Mouse (Mus musculus) kidney, embryonic 14.5 days (tissue): ENCODE results near the gene Cald1. TPM values are rescaled to one million over a fixed set of nuclear protein-coding genes. Genes with fewer than 3 reads are reported as not detected.

Experiments
- ATAC-seq: fragments of 200-750 bp; cut with Nextera tagmentation; 2 replicates; pipeline ENCODE4 v1.8.0; 2017; ENCODE audit warnings: moderate number of reproducible peaks, mild to moderate bottlenecking, moderate TSS enrichment, moderate library complexity; ENCODE audit not compliant: low FRiP score, low TSS enrichment
- H3K27ac ChIP-seq: fragments of 300-500 bp; sonication (generic); 2 replicates; pipeline ENCODE4 v1.5.1; 2014; ENCODE audit warnings: low read depth, mild to moderate bottlenecking, low read length, moderate library complexity, mixed read lengths
- H3K27me3 ChIP-seq: fragments of 300-500 bp; sonication (generic); 2 replicates; pipeline ENCODE4 v1.6.1; 2014; ENCODE audit warnings: mild to moderate bottlenecking, low read length; ENCODE audit not compliant: control insufficient read depth, insufficient read depth
- H3K36me3 ChIP-seq: fragments of 300-500 bp; sonication (generic); 2 replicates; pipeline ENCODE4 v1.6.1; 2014; ENCODE audit warnings: low read length, mixed read lengths; ENCODE audit not compliant: control insufficient read depth, insufficient read depth
- H3K4me1 ChIP-seq: fragments of 300-500 bp; sonication (generic); 2 replicates; pipeline ENCODE4 v1.6.1; 2014; ENCODE audit warnings: low read length, mixed read lengths; ENCODE audit not compliant: control insufficient read depth, insufficient read depth
- H3K4me2 ChIP-seq: fragments of 300-500 bp; sonication (generic); replicated peaks from 2 replicates; pipeline ENCODE4 v1.6.1; 2014; ENCODE audit warnings: low read depth, mild to moderate bottlenecking, low read length
- H3K4me3 ChIP-seq: fragments of 300-500 bp; sonication (generic); 2 replicates; pipeline ENCODE4 v1.5.1; 2014; ENCODE audit warnings: mild to moderate bottlenecking, low read length
- H3K9ac ChIP-seq: fragments of 300-500 bp; sonication (generic); 2 replicates; pipeline ENCODE4 v1.6.1; 2014; ENCODE audit warnings: low read depth, mild to moderate bottlenecking, low read length, moderate library complexity
- H3K9me3 ChIP-seq: fragments of 300-500 bp; sonication (generic); 2 replicates; pipeline ENCODE4 v1.6.1; 2016; ENCODE audit warnings: low read length; ENCODE audit not compliant: control insufficient read depth
- WGBS: fragments of 180-500 bp; shearing (Covaris S2); extraction: QIAGEN DNeasy Blood & Tissue Kit; methylation state at CpG from one replicate; pipeline ENCODE4 v1.1.7; 2014; 5-methylcytosine and 5-hydroxymethylcytosine counted together
- polyA plus RNA-seq: library from polyadenylated mRNA; unstranded; fragments of >200 nt; fragmentation: Nextera tagmentation; extraction: Ambion mirVana; gene quantifications from 2 replicates; pipeline ENCODE4 v1.2.1, GENCODE M21; 2014

Gene Cald1
- polyA plus RNA-seq, result 165 and 193 TPM in 2 replicates

DNA sequence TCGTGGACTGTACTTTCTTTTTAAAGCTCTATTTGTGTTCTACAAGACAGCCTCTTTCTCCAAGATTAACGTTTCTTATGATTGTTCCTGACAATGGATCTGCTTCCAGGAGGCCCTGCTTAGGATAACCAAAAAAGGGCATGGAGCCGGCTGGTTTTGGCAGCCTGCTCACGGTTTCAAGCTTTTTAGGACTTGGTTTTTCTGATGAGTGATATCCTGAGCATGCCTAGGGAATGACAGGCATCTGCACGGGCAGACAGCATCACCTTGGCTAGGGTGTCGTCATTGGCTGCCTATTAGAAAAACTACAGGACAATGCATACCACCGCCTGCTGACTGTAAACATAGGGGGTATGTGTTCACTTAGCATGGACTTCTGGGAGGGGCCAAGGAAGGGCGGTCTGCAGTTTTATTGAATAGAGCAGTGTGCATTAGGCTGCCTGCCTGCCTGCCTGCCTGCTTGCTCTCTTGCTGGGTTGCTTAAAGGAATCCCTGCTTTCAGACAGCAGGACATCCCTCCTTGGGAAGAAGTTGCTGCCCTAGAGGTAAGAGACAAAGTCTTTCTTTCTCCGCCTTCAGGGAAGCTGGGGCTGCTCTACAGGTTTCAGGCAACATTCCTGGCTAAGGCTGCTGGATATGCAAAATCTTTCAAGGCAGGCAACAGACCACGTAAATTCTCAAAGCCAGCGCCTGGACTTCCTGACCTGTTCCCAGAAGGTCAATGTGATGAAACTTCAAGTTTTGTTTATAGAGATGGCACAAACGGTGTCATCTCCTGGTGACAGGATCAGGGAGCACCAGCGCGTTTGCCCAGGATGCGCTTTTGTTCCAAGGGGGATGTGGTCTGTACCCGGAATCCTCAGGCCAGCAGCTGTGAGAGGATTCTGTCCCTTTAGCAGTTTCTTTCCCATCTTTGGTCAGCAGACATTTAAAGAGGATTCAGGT, at the start of gene Cald1:
Gene Cald1 (plus strand): TSS at position 380 of the 945 bp plus-strand sequence.
- Histone ChIP-seq H3K9me3 (no peaks in the 10 kb centered on the region), H3K9ac (peak within 1 kb of the TSS; percentile 61), H3K27me3 (no peaks in the 10 kb centered on the region), H3K36me3 (no peaks in the 10 kb centered on the region), H3K4me1 (0 out of 2 replicates have a peak, but pooled peaks cover under 1% of the 10 kb centered on the region), H3K4me2 (peak within 1 kb of the TSS; percentile 43), H3K4me3 (peak within 1 kb of the TSS; percentile 43), H3K27ac (peak within 1 kb of the TSS; percentile 63; the same call in 1 of the 2 replicates)
- peak; percentile 89 for ATAC-seq
- 9% methylated on average over 16 of the region's 16 CpGs for WGBS

DNA sequence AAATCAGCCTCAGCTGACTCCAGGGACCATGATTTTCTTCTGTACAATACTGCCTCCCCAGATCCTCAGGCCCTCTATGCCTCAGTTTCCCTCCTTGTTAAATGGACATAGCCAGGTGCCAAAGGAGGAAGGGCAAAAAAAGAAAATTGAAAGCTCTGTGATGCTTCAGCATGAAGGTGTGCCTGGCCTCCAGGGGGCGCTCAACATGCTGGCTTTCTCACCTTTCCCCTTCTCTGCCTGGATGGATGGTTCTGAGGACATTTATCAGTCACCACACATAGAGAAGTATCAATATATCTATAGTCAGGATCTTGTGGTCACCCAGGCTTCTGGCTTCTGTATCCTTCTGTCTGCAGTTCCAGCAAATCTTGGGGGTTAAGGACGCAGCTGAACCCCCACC, 49.3 kb upstream of the Cald1 start:
- Histone ChIP-seq H3K9ac (no peak overlapping the region), H3K4me2 (no peak overlapping the region), H3K27me3 (no peaks in the 10 kb centered on the region), H3K27ac (no peak overlapping the region), H3K9me3 (no peaks in the 10 kb centered on the region), H3K36me3 (no peaks in the 10 kb centered on the region), H3K4me1 (peaks cover 1% of the 10 kb centered on the region; the same call in 1 of the 2 replicates), H3K4me3 (no peak overlapping the region)
- WGBS, result 46% methylated on average over 2 of the region's 2 CpGs
- ATAC-seq, result no peak

DNA sequence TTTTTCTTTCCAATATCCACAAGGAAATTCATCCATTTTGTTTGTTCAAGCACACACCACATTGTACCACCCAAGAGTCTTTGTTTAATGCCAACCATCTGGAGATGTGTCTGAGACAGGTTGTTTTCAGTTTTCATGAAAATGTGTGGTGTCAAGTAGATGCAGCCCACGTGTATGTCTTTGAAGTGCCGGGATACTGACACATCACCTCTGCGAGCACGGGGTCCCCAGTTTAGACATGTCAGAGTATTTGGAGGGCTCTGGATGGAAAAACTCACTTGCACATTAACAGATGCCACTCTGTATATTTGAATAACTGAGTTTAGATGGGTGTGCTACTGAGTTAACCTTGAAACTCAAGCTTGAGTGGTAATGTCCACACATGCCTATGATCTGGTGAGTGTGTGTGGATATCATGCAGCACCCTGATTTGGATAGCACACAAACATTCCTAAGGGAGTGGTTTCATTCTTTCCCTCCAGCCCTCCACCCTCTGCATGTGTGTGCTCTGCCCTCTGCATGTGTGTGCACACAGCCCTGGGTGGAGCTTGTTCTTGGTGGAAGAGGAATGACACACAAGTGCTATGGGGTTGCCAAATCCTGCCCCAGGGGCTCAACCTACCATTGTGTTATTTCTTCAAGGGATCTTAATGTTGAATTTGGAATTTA, 45.7 kb upstream of the Cald1 start:
- H3K27me3 ChIP-seq, result no peaks in the 10 kb centered on the region
- no peak overlapping the region for H3K4me2 ChIP-seq
- no peak overlapping the region for H3K4me3 ChIP-seq
- H3K36me3 ChIP-seq, result no peaks in the 10 kb centered on the region
- no peaks in the 10 kb centered on the region for H3K9me3 ChIP-seq
- WGBS, result 78% methylated on average over 4 of the region's 4 CpGs
- no peak for ATAC-seq
- H3K4me1 ChIP-seq, result no peaks in the 10 kb centered on the region
- no peak overlapping the region for H3K27ac ChIP-seq
- H3K9ac ChIP-seq, result no peak overlapping the region

DNA sequence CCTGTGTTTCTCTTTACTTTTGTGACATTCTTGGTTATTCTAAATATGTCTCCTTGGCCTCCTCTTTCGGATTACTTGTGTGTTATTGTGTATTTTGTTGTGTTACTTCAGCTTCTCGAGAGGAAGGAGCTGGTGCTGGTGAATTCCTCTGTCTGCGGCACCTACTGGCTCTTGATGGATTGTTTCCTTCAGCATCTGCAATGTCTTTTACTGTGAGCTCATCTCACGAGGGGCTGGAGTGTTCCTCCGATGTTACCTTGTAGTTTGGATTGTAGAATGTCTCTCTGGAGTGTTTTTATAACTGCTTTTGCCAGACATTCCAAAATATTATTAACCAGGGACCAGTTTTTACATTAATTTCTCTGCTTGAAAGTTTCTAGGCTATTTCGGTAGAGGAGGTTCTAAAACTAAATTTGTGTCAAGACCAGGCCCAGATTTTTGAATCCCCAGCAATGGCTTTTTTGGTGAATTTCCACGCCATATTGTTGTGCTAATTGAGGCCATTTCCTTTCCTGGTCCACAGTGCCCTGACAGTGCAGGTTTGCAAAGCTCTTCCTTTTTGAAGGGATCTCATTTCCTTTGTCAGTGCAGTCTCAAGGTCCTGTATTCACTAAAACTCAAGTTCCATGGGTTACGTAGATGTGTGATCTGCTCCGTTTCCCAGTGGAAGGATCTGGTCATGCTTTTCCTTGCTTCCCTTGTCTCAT, 43.9 kb upstream of the Cald1 start:
- H3K9ac ChIP-seq, result no peak overlapping the region
- H3K4me3 ChIP-seq, result no peak overlapping the region
- no peak overlapping the region for H3K4me2 ChIP-seq
- 0 out of 2 replicates have a peak, but pooled peaks cover 2% of the 10 kb centered on the region for H3K4me1 ChIP-seq
- H3K9me3 ChIP-seq, result no peaks in the 10 kb centered on the region
- WGBS, result 67% methylated on average over 9 of the region's 9 CpGs
- no peak overlapping the region for H3K27ac ChIP-seq
- no peak for ATAC-seq
- H3K36me3 ChIP-seq, result no peaks in the 10 kb centered on the region
- no peaks in the 10 kb centered on the region for H3K27me3 ChIP-seq

DNA sequence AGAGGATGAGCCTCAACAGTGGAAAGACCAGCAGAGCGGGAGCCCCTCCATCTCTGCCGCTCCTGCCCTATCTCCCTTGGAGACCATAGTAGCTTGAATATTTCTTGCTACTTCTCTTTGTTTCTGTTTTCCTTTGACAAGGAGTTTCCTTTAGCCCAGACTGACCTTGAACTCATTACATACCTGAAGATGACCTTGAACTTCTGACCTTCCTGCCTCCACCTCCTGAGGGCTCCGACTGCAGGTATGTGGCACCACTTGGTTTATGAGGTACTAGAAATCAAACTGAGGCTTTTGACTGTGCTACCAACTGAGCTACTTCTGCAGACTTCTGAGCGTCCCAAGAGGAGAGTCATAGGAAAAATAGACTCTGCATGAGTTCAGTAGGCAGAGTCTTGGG, 38.8 kb upstream of the Cald1 start:
- Histone ChIP-seq H3K4me1 (0 out of 2 replicates have a peak, but pooled peaks cover 6% of the 10 kb centered on the region), H3K36me3 (no peaks in the 10 kb centered on the region), H3K9ac (no peak overlapping the region), H3K4me3 (no peak overlapping the region), H3K27me3 (no peaks in the 10 kb centered on the region), H3K4me2 (no peak overlapping the region), H3K9me3 (no peaks in the 10 kb centered on the region), H3K27ac (no peak overlapping the region)
- WGBS, result 78% methylated on average over 4 of the region's 4 CpGs
- ATAC-seq, result no peak

DNA sequence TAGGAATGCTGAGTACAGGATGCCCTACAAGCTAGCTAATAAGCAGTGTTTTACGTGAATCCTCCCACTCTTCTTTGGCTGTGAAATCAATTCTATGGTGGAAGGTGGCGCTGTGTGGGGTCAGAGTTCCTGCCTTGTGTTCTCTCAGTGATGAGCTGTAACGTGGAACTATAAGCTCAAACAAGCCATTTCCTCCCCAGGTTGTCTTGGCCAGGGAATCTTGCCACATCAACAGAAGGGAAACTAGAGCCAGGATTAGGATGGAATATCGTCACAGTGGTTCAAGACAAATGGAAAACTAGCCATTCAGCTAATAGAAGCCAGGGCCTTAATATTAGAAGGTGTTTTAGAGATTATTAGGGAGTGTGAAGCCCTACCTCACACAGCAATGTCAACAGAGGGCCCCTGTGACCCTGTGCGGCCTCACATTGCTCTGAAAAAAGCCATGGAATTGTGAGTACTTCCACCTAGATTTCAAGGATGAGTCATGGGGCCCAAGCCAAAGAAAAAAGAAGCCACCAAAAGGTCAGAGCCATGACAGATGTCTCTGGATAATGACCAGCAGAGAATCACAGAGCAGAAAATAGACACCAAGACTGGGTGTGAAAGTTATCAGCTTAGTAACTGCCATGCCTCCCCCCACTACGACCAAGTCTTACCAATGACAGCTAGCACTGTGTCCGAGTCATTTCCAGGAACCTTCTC, 33.0 kb upstream of the Cald1 start:
- no peak overlapping the region for H3K4me3 ChIP-seq
- WGBS, result 60% methylated on average over 7 of the region's 7 CpGs
- no peaks in the 10 kb centered on the region for H3K9me3 ChIP-seq
- H3K27ac ChIP-seq, result no peak overlapping the region
- H3K27me3 ChIP-seq, result no peaks in the 10 kb centered on the region
- H3K36me3 ChIP-seq, result no peaks in the 10 kb centered on the region
- H3K4me2 ChIP-seq, result no peak overlapping the region
- no peaks in the 10 kb centered on the region for H3K4me1 ChIP-seq
- no peak overlapping the region for H3K9ac ChIP-seq
- no peak for ATAC-seq

DNA sequence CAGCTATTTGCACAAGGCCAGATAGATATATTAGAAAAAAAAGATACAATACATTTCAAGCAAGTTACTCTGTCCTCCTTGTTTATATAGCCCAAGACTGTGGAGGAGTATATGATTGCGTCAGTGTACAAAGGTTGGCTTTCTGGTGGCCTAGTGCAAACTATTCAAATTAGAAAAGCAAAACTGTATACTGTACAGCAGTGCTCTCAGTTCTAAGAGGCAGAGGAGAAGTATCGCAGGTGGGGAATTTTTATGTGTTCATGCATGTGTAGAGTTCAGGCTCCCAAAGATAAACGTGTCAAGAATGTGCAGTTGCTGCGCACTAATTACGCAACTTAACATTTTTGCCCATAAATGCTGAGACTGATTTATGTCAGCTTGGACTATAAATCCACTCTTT, 31.0 kb upstream of the Cald1 start:
- no peak overlapping the region for H3K27ac ChIP-seq
- H3K9me3 ChIP-seq, result no peaks in the 10 kb centered on the region
- WGBS, result 39% methylated on average over 5 of the region's 5 CpGs
- no peaks in the 10 kb centered on the region for H3K4me1 ChIP-seq
- no peak overlapping the region for H3K9ac ChIP-seq
- no peaks in the 10 kb centered on the region for H3K27me3 ChIP-seq
- ATAC-seq, result peak; percentile 46; the same call in 1 of the 2 replicates
- H3K36me3 ChIP-seq, result no peaks in the 10 kb centered on the region
- no peak overlapping the region for H3K4me3 ChIP-seq
- no peak overlapping the region for H3K4me2 ChIP-seq

DNA sequence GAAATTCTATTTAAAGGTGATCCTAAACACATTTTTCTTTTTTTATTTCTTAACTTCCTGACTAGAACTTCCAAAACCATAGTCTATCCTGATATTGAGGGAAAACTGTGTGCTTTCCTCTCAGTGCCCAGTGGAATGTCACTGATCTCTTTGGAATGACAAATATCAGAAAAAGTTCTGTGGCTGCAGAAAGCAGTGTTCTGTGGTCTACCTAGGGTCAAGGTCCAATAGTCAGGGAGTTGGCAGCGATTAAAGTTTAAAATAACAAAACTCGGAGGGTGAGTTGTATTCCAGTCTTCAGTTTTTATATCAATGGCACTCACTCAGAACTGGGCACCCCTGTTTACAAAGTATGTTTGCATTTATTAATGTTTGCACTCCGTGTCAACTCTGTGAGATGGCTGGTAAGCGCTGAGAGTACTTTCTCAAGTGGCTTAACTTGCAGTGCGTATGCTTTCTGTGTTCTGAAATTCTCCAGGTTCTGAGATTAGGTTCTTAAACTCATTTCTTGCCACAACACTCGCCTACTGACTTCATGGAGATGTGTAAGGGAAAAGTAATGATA, 18.7 kb upstream of the Cald1 start:
- no peaks in the 10 kb centered on the region for H3K4me1 ChIP-seq
- no peak for ATAC-seq
- H3K9ac ChIP-seq, result no peak overlapping the region
- H3K36me3 ChIP-seq, result no peaks in the 10 kb centered on the region
- H3K27ac ChIP-seq, result no peak overlapping the region
- no peak overlapping the region for H3K4me2 ChIP-seq
- H3K4me3 ChIP-seq, result no peak overlapping the region
- H3K27me3 ChIP-seq, result no peaks in the 10 kb centered on the region
- H3K9me3 ChIP-seq, result no peaks in the 10 kb centered on the region
- WGBS, result 74% methylated on average over 6 of the region's 6 CpGs
